Mouse (Mus musculus): ENCODE data around the gene Malrd1.

DNA sequence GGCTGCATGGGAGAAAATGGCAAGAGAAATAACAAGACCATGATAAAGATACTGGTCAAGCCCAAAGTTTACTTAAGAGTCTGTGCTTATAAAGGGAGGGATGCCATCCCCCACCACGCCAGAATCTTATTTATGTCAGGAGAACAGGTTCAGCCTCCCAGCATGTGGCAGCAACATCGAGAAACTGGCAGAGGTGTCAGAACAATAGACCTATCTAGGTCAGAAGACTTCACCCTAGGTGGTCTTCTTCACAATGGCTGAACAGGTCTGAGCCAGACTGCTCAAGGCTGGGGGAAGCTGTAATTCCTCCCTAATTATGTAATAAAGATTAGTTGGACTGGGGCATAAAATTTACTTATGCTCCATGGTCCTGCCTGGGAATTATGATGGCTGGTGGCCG lies 399.2 kb downstream of the Malrd1 start:
- TF ChIP-seq POLR2A (IDR thresholded peaks at IDR 0.05; ENCODE audit: control insufficient read depth, low read depth, low read length), result no peak
- TF ChIP-seq CTCF (IDR thresholded peaks at IDR 0.05; ENCODE audit: control insufficient read depth, insufficient read depth, insufficient replicate concordance, low read depth, low read length), result no peak

Data from testis, adult 2 months (tissue).